Mouse (Mus musculus) midbrain, postnatal 0 days (tissue): ENCODE results near the gene Mfsd2b. TPM values are rescaled to one million over a fixed set of nuclear protein-coding genes. Genes with fewer than 3 reads are reported as not detected.

ENCODE experiments used
- ATAC-seq: fragments of 200-750 bp; cut with Nextera tagmentation; 2 replicates; pipeline ENCODE4 v1.8.0; 2017; ENCODE audit warnings: moderate number of reproducible peaks, mild to moderate bottlenecking, moderate TSS enrichment, moderate library complexity; ENCODE audit not compliant: low FRiP score
- DNase-seq: peaks from one replicate; pipeline ENCODE4 v3.0.0-alpha.2; 2015; ENCODE audit warnings: low spot score
- H3K27ac ChIP-seq: fragments of 300-500 bp; sonication (generic); 2 replicates; pipeline ENCODE4 v1.5.1; 2014; ENCODE audit warnings: low read depth, mild to moderate bottlenecking, low read length, mixed read lengths
- H3K27me3 ChIP-seq: fragments of 300-500 bp; sonication (generic); 2 replicates; pipeline ENCODE4 v1.6.1; 2014; ENCODE audit warnings: low read length, control low read depth, mixed read lengths; ENCODE audit not compliant: insufficient read depth
- H3K36me3 ChIP-seq: fragments of 300-500 bp; sonication (generic); 2 replicates; pipeline ENCODE4 v1.6.1; 2014; ENCODE audit warnings: low read length, control low read depth, mixed read lengths; ENCODE audit not compliant: insufficient read depth
- H3K4me1 ChIP-seq: fragments of 300-500 bp; sonication (generic); 2 replicates; pipeline ENCODE4 v1.6.1; 2014; ENCODE audit warnings: mild to moderate bottlenecking, control low read depth, antibody characterized with exemption, low read length, mixed read lengths; ENCODE audit not compliant: insufficient read depth
- H3K4me2 ChIP-seq: fragments of 300-500 bp; sonication (generic); 2 replicates; pipeline ENCODE4 v1.6.1; 2014; ENCODE audit warnings: low read depth, mild to moderate bottlenecking, low read length, mixed read lengths; ENCODE audit not compliant: poor library complexity, severe bottlenecking
- H3K4me3 ChIP-seq: fragments of 300-500 bp; sonication (generic); 2 replicates; pipeline ENCODE4 v1.5.1; 2014; ENCODE audit warnings: low read depth, mild to moderate bottlenecking, low read length, moderate library complexity
- H3K9ac ChIP-seq: fragments of 300-500 bp; sonication (generic); replicated peaks from 2 replicates; pipeline ENCODE4 v1.6.1; 2014; ENCODE audit warnings: mild to moderate bottlenecking, low read length, moderate library complexity, mixed read lengths; ENCODE audit not compliant: poor library complexity, severe bottlenecking
- H3K9me3 ChIP-seq: fragments of 300-500 bp; sonication (generic); 2 replicates; pipeline ENCODE4 v1.6.1; 2016; ENCODE audit warnings: low read length, control low read depth
- CTCF ChIP-seq: IDR thresholded peaks from 2 replicates; pipeline ENCODE4 v1.5.1; 2016; ENCODE audit warnings: antibody characterized with exemption, mild to moderate bottlenecking
- WGBS: fragments of 180-500 bp; shearing (Covaris S2); extraction: QIAGEN DNeasy Blood & Tissue Kit; methylation state at CpG from one replicate; pipeline ENCODE4 v1.1.7; 2014; 5-methylcytosine and 5-hydroxymethylcytosine counted together
- polyA plus RNA-seq: library from polyadenylated mRNA; unstranded; fragments of >200 nt; fragmentation: Nextera tagmentation; extraction: Ambion mirVana; gene quantifications from 2 replicates; pipeline ENCODE4 v1.2.1, GENCODE M21; 2015
- total RNA-seq: library from RNA; depleted of rRNA; stranded (reverse); fragments of >200 nt; gene quantifications from 2 replicates; pipeline ENCODE4 v1.2.3, GENCODE M21; 2014

Mfsd2b gene
- total and polyA plus RNA-seq, 2 experiments from 2014 or later = 1.1 to 1.5 TPM

DNA sequence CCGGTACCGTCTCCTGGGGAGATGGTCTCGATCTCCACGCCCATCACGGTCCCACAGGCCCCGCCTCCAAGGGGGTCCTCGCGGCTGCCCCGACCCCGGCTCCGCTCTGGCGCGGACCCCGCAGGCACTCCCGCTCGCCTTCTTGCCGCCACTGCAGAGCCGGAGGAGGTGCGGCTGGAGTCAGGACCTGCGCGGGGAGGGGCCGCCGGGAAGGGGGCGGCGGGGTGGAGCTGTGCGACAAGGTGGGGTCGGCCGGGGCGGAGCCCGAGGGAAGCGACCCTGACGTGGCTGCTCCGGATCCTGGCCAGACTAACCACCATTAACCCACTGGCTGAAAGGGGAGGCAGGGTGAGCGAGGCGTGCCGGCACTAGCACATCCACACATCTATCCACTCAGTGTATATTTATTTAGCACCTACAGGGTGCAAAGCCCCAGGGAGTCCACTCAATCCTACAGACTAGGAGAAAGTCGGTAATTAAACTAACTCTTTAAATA lies 32.7 kb downstream of the Mfsd2b start, which contains the start of gene Fkbp1b:
Gene Fkbp1b (minus strand): TSS at position 200 of the 496 bp plus-strand sequence.
- no peak for TF ChIP-seq CTCF
- peak; percentile 45 for ATAC-seq
- 0 out of 2 replicates have a peak, but pooled peaks cover 2% of the 10 kb centered on the region for H3K36me3 ChIP-seq
- no peaks in the 10 kb centered on the region for H3K27me3 ChIP-seq
- 1% methylated on average over 35 of the region's 37 CpGs for WGBS
- no peak within 1 kb of the TSS for H3K27ac ChIP-seq
- peak; percentile 34 for DNase-seq
- H3K4me2 ChIP-seq = peak within 1 kb of the TSS; percentile 90
- H3K4me1 ChIP-seq = no peaks in the 10 kb centered on the region
- H3K4me3 ChIP-seq = peak within 1 kb of the TSS; percentile 89
- no peaks in the 10 kb centered on the region for H3K9me3 ChIP-seq
- H3K9ac ChIP-seq = peak within 1 kb of the TSS; percentile 83

DNA sequence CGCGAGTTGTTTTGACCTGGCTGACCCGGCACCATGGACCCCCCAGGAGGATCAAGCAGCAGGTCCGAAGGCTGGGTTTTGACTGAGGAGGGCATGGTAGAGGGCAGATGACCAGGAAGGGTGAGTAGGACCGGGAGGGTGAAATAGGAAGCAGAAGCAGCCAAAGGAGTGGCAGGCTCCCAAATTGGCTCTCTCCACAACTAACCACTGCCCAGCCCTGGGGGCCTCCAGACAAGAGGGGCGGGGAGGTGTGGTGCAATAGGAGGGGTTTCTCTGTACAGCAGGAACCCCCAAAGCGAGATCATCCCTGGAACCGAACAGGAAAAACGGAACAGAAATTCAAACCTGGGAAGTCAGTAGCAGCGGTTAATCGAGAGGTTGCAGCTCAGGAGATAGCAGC lies 33.4 kb downstream of the Mfsd2b start:
- Histone ChIP-seq H3K9me3 (no peaks in the 10 kb centered on the region), H3K9ac (peak overlapping the region; percentile 83), H3K27me3 (no peaks in the 10 kb centered on the region), H3K4me1 (no peaks in the 10 kb centered on the region), H3K4me2 (peak overlapping the region; percentile 90), H3K36me3 (0 out of 2 replicates have a peak, but pooled peaks cover 2% of the 10 kb centered on the region), H3K4me3 (peak overlapping the region; percentile 89), H3K27ac (no peak overlapping the region)
- ATAC-seq = no peak
- no peak for DNase-seq
- TF ChIP-seq CTCF = no peak
- WGBS = 0% methylated on average over 11 of the region's 11 CpGs

DNA sequence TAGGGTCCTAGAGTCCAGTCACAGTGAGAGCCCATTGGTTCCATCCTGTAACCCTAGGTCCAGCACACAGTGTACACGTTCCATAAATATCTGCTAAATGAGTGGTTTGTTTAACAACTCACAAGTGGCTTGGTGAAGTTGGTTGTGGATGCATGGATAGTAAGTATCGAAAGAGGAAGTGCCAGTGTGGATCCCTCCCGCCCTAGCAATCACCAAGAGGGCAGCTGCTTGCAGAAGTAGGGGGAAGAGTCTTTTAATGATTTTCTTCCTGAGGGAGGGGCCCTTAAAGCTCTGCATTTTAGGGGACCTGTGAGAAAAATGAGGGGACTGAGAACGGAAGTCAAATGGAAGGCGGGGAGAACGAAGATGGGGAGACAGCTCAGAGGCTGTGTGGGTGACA lies 34.1 kb downstream of the Mfsd2b start:
- no peaks in the 10 kb centered on the region for H3K27me3 ChIP-seq
- H3K9me3 ChIP-seq = no peaks in the 10 kb centered on the region
- 60% methylated on average over 6 of the region's 6 CpGs for WGBS
- TF ChIP-seq CTCF = no peak
- H3K9ac ChIP-seq = no peak overlapping the region
- H3K4me3 ChIP-seq = peak overlapping the region; percentile 89; the same call in 1 of the 2 replicates
- no peak overlapping the region for H3K27ac ChIP-seq
- H3K4me1 ChIP-seq = no peaks in the 10 kb centered on the region
- H3K4me2 ChIP-seq = peak overlapping the region; percentile 90
- 0 out of 2 replicates have a peak, but pooled peaks cover 2% of the 10 kb centered on the region for H3K36me3 ChIP-seq
- ATAC-seq (no peak), DNase-seq (no peak)

DNA sequence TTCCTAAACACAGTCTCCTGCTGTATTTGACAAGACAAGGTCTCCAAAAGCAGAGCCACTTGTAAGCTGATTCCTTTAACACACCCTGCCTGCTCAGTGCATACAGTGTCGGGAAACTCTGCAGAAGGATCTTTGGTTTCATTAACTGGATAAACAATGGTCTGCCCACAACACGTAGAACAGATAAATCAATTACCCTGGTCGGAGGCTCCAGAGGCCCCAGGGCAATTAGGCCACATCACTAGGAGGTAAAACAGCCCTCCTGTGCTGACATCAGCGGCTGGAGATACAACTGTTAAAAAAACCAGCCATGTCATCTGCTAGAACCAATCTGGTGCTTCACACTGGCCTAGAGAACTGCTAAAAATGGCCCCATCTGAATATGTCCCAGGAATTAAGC lies 37.2 kb downstream of the Mfsd2b start:
- H3K27ac ChIP-seq = no peak overlapping the region
- H3K9me3 ChIP-seq = no peaks in the 10 kb centered on the region
- H3K27me3 ChIP-seq = no peaks in the 10 kb centered on the region
- H3K4me2 ChIP-seq = no peak overlapping the region
- DNase-seq = no peak
- H3K4me1 ChIP-seq = no peaks in the 10 kb centered on the region
- no peak overlapping the region for H3K9ac ChIP-seq
- TF ChIP-seq CTCF = no peak
- no peak overlapping the region for H3K4me3 ChIP-seq
- no peak for ATAC-seq
- WGBS = 67% methylated on average over 4 of the region's 4 CpGs
- peaks cover 5% of the 10 kb centered on the region; the same call in 1 of the 2 replicates for H3K36me3 ChIP-seq

DNA sequence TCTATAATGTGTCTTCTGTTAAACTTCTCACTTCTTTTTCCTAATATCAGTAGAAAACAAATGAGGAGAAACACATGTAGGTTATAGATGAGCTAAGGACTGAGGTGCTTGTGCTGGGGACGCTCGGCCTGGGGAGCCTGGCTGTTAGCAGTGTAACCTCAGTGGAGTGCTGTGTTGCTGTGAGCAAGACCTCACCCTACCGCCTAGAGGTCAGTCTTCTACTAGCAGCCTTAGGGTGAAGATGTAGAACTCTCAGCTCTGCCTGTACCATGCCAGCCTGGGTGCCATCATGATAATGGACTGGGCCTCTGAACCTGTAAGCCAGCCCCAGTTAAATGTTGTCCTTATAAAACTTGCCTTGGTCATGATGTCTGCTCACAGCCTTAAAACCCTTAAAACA lies 46.9 kb downstream of the Mfsd2b start:
- H3K4me2 ChIP-seq = no peak overlapping the region
- DNase-seq (no peak), ATAC-seq (no peak)
- no peak overlapping the region for H3K9ac ChIP-seq
- H3K9me3 ChIP-seq = no peaks in the 10 kb centered on the region
- H3K4me3 ChIP-seq = no peak overlapping the region
- peaks cover 38% of the 10 kb centered on the region for H3K36me3 ChIP-seq
- no peak overlapping the region for H3K27ac ChIP-seq
- no peaks in the 10 kb centered on the region for H3K4me1 ChIP-seq
- no peak for TF ChIP-seq CTCF
- 74% methylated on average over 3 of the region's 3 CpGs for WGBS
- H3K27me3 ChIP-seq = no peaks in the 10 kb centered on the region

DNA sequence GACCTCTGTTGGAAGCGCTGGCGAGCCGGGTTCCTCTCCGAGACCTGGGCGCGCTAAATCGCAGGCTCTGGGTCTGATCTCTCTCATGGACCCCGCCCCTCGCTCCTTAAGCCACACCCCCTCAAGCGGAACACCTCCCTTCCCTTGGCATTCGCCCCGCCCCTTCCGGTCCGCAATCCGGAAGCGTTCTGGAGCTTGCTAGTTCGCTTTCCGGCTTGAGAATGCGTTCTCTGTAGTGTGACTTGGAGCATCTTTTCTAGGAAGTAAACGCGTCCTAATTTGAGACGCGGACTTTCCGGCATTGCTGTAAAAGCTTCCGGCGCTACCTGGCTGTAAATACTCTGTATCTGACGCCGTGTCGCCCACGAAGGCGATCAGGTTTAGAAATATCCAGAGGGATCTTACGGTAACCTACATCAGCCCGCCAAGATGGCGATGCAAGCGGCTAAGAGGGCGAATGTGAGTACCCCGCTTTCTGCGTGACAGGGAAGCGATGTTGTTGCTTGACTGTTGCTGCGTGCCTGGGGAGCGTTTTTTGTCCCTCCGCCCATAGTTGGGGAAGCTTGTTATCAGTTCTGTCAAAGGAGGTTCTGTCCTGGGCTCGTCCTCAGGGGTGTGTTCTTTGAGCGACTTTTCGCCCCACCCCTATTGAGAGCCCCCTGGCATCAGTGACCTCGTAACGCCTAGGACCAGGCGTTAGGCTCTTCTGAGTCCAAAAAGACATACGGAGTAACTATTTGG lies 56.6 kb downstream of the Mfsd2b start, which contains the start of gene Sf3b6:
Gene Sf3b6 (plus strand): TSS at position 184 of the 741 bp plus-strand sequence.
- TF ChIP-seq CTCF = no peak
- DNase-seq = peak; percentile 98
- Histone ChIP-seq H3K9me3 (no peaks in the 10 kb centered on the region), H3K27me3 (no peaks in the 10 kb centered on the region), H3K4me2 (peak within 1 kb of the TSS; percentile 68), H3K4me3 (peak within 1 kb of the TSS; percentile 89), H3K4me1 (peaks cover 12% of the 10 kb centered on the region), H3K36me3 (peaks cover 13% of the 10 kb centered on the region), H3K9ac (peak within 1 kb of the TSS; percentile 79), H3K27ac (peak within 1 kb of the TSS; percentile 81)
- under 1% methylated on average over 49 of the region's 49 CpGs for WGBS
- ATAC-seq = peak; percentile 97
